Mouse (Mus musculus) left cerebral cortex, adult 9 months (tissue): ENCODE data around the gene Nucb1.
"Not testable (repeated sequence)": the region's sequence is repeated elsewhere in the genome, so short reads cannot be mapped to it uniquely, and the experiment has no call there.

ENCODE experiments used
- DNase-seq, 2 experiments: peaks; one replicate each; pipeline ENCODE4 v3.0.0; 2022; ENCODE audit warnings: low spot score in 2 of 2

The Nucb1 gene

GRCm38 (mm10) chr7:45509912-45510787 is at the start of gene Nucb1:
Nucb1 (minus strand) TSS chr7:45510406.
- peak; percentile 78 to 91 for DNase-seq

GRCm38 (mm10) chr7:45558907-45559306 is 48.7 kb upstream of the Nucb1 start:
- no peak for DNase-seq

GRCm38 (mm10) chr7:45555787-45556186 is 45.6 kb upstream of the Nucb1 start:
- DNase-seq, result peak in 1 of 2 experiments; percentile 80

GRCm38 (mm10) chr7:45554744-45555143 is 44.5 kb upstream of the Nucb1 start, which contains the start of gene Hsd17b14:
Hsd17b14 (plus strand) TSS chr7:45554893.
- DNase-seq, result no peak

GRCm38 (mm10) chr7:45553990-45554389 is 43.8 kb upstream of the Nucb1 start:
- DNase-seq, result no peak

GRCm38 (mm10) chr7:45553519-45553918 is 43.3 kb upstream of the Nucb1 start:
- no peak for DNase-seq

- DNase-seq, result no peak
These were observed 41.3 kb upstream of the Nucb1 start for GRCm38 (mm10) chr7:45551512-45551883.

GRCm38 (mm10) chr7:45550821-45551511 is 40.8 kb upstream of the Nucb1 start:
- no peak for DNase-seq

GRCm38 (mm10) chr7:45549641-45550436 is 39.6 kb upstream of the Nucb1 start:
- DNase-seq, result no peak

- no peak for DNase-seq
These were observed 34.3 kb upstream of the Nucb1 start for GRCm38 (mm10) chr7:45544525-45544924.

GRCm38 (mm10) chr7:45540213-45540612 is 30.0 kb upstream of the Nucb1 start:
- no peak for DNase-seq

GRCm38 (mm10) chr7:45539095-45539494 is 28.9 kb upstream of the Nucb1 start:
- DNase-seq, result no peak

- DNase-seq, result peak in 1 of 2 experiments; percentile 73
These were observed 28.2 kb upstream of the Nucb1 start for GRCm38 (mm10) chr7:45538163-45539041.

GRCm38 (mm10) chr7:45537602-45538001 is 27.4 kb upstream of the Nucb1 start:
- DNase-seq, result no peak

GRCm38 (mm10) chr7:45535676-45536075 is 25.5 kb upstream of the Nucb1 start:
- DNase-seq, result no peak

- no peak for DNase-seq
These were observed 20.4 kb upstream of the Nucb1 start for GRCm38 (mm10) chr7:45530643-45531042.

- no peak for DNase-seq
These were observed 19.3 kb upstream of the Nucb1 start for GRCm38 (mm10) chr7:45529461-45529860.

- DNase-seq, result not testable (repeated sequence)
These were observed 17.0 kb upstream of the Nucb1 start for GRCm38 (mm10) chr7:45527169-45527568.

- no peak for DNase-seq
These were observed 16.4 kb upstream of the Nucb1 start for GRCm38 (mm10) chr7:45526474-45527120.

- DNase-seq, result peak; percentile 82 to 95
These were observed 15.7 kb upstream of the Nucb1 start, which contains the start of the genes Ppp1r15a and Plekha4 for GRCm38 (mm10) chr7:45525809-45526473. Ppp1r15a (minus strand) TSS chr7:45526268. Plekha4 (plus strand) TSS chr7:45526330.
